Mouse (Mus musculus): ENCODE results near the gene Kif24. TPM values are rescaled to one million over a fixed set of nuclear protein-coding genes. Genes with fewer than 3 reads are reported as not detected.
A peak's percentile ranks its signal among the peaks of the same experiment; 100 is the strongest.

The Kif24 gene
- total RNA-seq, 1 experiment = 9.7 TPM

DNA sequence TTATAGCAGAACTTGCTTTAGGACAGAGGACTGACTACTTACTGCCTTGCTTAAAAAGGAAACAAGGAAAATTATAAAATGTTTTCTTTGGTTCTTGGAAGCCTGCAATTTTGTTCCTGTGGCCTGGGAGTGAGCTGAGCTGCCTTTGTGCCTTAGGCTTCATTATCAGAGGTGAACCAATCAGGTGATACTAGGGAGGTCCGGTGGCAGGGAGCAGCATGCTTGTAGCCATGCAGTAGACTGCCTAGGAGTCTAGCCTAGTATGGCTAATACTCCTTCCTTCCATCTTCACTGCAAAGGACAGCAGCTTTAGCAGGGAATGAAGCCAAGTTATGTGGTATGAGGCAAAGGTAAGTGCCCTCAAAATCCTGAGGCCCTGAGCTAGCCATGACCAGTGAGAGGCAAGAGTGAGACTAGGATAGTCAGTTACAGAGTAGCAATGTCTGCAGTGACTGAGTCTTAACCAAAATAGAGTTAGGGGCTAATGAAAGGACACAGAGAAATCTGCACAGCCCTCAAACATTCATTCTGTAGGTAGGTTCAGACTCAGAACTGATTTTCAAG, 78.2 kb downstream of the Kif24 start:
- no peaks in the 10 kb centered on the region for H3K9me3 ChIP-seq (ENCODE audit: control insufficient read depth, insufficient read depth, low read depth, low read length)
- in situ Hi-C loops (cut with MboI; ENCODE audit: low sequenced_read_pairs in 2 of 2, unreplicated experiment in 2 of 2) = no loop called here

GRCm38 (mm10) chr4:41381213-41381950, 83.3 kb downstream of the Kif24 start:
- H3K27ac ChIP-seq (ENCODE audit: insufficient read depth, low read depth, low read length, poor library complexity, severe bottlenecking) = no peak overlapping the region
- H3K4me1 ChIP-seq (ENCODE audit: control insufficient read depth in 2 of 2, insufficient read depth in 2 of 2, low read length in 2 of 2, poor library complexity in 1 of 2) = no peaks in the 10 kb centered on the region
- no peak overlapping the region for H3K4me3 ChIP-seq (ENCODE audit: insufficient read depth in 1 of 2, low read depth in 1 of 2, low read length in 2 of 2, poor library complexity in 1 of 2, severe bottlenecking in 1 of 2)
- TF ChIP-seq HCFC1 (IDR thresholded peaks at IDR 0.05; ENCODE audit: borderline replicate concordance, insufficient read depth, low read length) (no peak), ZNF384 (IDR thresholded peaks at IDR 0.05; ENCODE audit: low read depth, low read length) (0 out of 2 replicates have a peak, but pooled peaks have one; percentile 26)
- no peak overlapping the region for H3K9ac ChIP-seq (ENCODE audit: insufficient read depth, low read depth, low read length, poor library complexity, severe bottlenecking)
- no peak for DNase-seq (ENCODE audit: low read depth, low spot score)
- no peaks in the 10 kb centered on the region for H3K9me3 ChIP-seq (ENCODE audit: control insufficient read depth, insufficient read depth, low read depth, low read length)
- in situ Hi-C loops (cut with MboI; ENCODE audit: low sequenced_read_pairs in 2 of 2, unreplicated experiment in 2 of 2) = no loop called here
- peaks cover 30% of the 10 kb centered on the region for H3K36me3 ChIP-seq (ENCODE audit: control insufficient read depth, insufficient read depth, low read length, poor library complexity, severe bottlenecking)

More for the DNA sequence above, 78.2 kb downstream of the Kif24 start:
- Histone ChIP-seq H3K36me3 (ENCODE audit: control insufficient read depth, insufficient read depth, low read length, poor library complexity, severe bottlenecking) (peaks cover 30% of the 10 kb centered on the region), H3K4me1 (ENCODE audit: control insufficient read depth in 2 of 2, insufficient read depth in 2 of 2, low read length in 2 of 2, poor library complexity in 1 of 2) (no peaks in the 10 kb centered on the region), H3K27ac (ENCODE audit: insufficient read depth, low read depth, low read length, poor library complexity, severe bottlenecking) (no peak overlapping the region), H3K4me3 (ENCODE audit: insufficient read depth in 1 of 2, low read depth in 1 of 2, low read length in 2 of 2, poor library complexity in 1 of 2, severe bottlenecking in 1 of 2) (no peak overlapping the region), H3K9ac (ENCODE audit: insufficient read depth, low read depth, low read length, poor library complexity, severe bottlenecking) (no peak overlapping the region)
- no peak for DNase-seq (ENCODE audit: low read depth, low spot score)
- TF ChIP-seq ZNF384 (IDR thresholded peaks at IDR 0.05; ENCODE audit: low read depth, low read length) = no peak

- DNase-seq (ENCODE audit: low read depth, low spot score) = no peak
- Histone ChIP-seq H3K27ac (ENCODE audit: insufficient read depth, low read depth, low read length, poor library complexity, severe bottlenecking) (no peak overlapping the region), H3K9ac (ENCODE audit: insufficient read depth, low read depth, low read length, poor library complexity, severe bottlenecking) (no peak overlapping the region), H3K9me3 (ENCODE audit: control insufficient read depth, insufficient read depth, low read depth, low read length) (no peaks in the 10 kb centered on the region), H3K4me3 (ENCODE audit: insufficient read depth in 1 of 2, low read depth in 1 of 2, low read length in 2 of 2, poor library complexity in 1 of 2, severe bottlenecking in 1 of 2) (no peak overlapping the region), H3K4me1 (ENCODE audit: control insufficient read depth in 2 of 2, insufficient read depth in 2 of 2, low read length in 2 of 2, poor library complexity in 1 of 2) (no peaks in the 10 kb centered on the region), H3K36me3 (ENCODE audit: control insufficient read depth, insufficient read depth, low read length, poor library complexity, severe bottlenecking) (peaks cover 25% of the 10 kb centered on the region)
- TF ChIP-seq ZC3H11A (IDR thresholded peaks at IDR 0.05; ENCODE audit: borderline replicate concordance, low read depth, low read length) (no peak), HCFC1 (IDR thresholded peaks at IDR 0.05; ENCODE audit: borderline replicate concordance, insufficient read depth, low read length) (no peak)
- in situ Hi-C loops (cut with MboI; ENCODE audit: low sequenced_read_pairs in 2 of 2, unreplicated experiment in 2 of 2) = no loop called here
These were observed 87.1 kb downstream of the Kif24 start for GRCm38 (mm10) chr4:41377567-41377966.

GRCm38 (mm10) chr4:41369702-41370437, 94.8 kb downstream of the Kif24 start:
- Histone ChIP-seq H3K9ac (ENCODE audit: insufficient read depth, low read depth, low read length, poor library complexity, severe bottlenecking) (no peak overlapping the region), H3K9me3 (ENCODE audit: control insufficient read depth, insufficient read depth, low read depth, low read length) (no peaks in the 10 kb centered on the region), H3K4me3 (ENCODE audit: insufficient read depth in 1 of 2, low read depth in 1 of 2, low read length in 2 of 2, poor library complexity in 1 of 2, severe bottlenecking in 1 of 2) (no peak overlapping the region), H3K27ac (ENCODE audit: insufficient read depth, low read depth, low read length, poor library complexity, severe bottlenecking) (no peak overlapping the region), H3K36me3 (ENCODE audit: control insufficient read depth, insufficient read depth, low read length, poor library complexity, severe bottlenecking) (peaks cover 3% of the 10 kb centered on the region), H3K4me1 (ENCODE audit: control insufficient read depth in 2 of 2, insufficient read depth in 2 of 2, low read length in 2 of 2, poor library complexity in 1 of 2) (peaks cover 0 to 1% of the 10 kb centered on the region in 2 experiments; a peak in 1 of 4 replicates)
- DNase-seq (ENCODE audit: low read depth, low spot score) = no peak
- in situ Hi-C loops (cut with MboI; ENCODE audit: low sequenced_read_pairs in 2 of 2, unreplicated experiment in 2 of 2) = no loop called here
- TF ChIP-seq HCFC1 (IDR thresholded peaks at IDR 0.05; ENCODE audit: borderline replicate concordance, insufficient read depth, low read length) (no peak), ZNF384 (IDR thresholded peaks at IDR 0.05; ENCODE audit: low read depth, low read length) (no peak), MAFK (IDR thresholded peaks at IDR 0.05; ENCODE audit: insufficient read depth, low read depth, low read length) (no peak), ZC3H11A (IDR thresholded peaks at IDR 0.05; ENCODE audit: borderline replicate concordance, low read depth, low read length) (no peak), CHD2 (IDR thresholded peaks at IDR 0.05; ENCODE audit: low read depth, low read length) (no peak)
